Mouse (Mus musculus) urinary bladder, postnatal 36 days (tissue): ENCODE measurements around the gene Defa2.
"Not testable (repeated sequence)": the region's sequence is repeated elsewhere in the genome, so short reads cannot be mapped to it uniquely, and the experiment has no call there.

ENCODE experiments used
- DNase-seq, 2 experiments: peaks; one replicate each; pipeline ENCODE4 v3.0.0; 2022; ENCODE audit warnings: low spot score in 2 of 2, mixed read lengths in 1 of 2

The Defa2 gene

DNA sequence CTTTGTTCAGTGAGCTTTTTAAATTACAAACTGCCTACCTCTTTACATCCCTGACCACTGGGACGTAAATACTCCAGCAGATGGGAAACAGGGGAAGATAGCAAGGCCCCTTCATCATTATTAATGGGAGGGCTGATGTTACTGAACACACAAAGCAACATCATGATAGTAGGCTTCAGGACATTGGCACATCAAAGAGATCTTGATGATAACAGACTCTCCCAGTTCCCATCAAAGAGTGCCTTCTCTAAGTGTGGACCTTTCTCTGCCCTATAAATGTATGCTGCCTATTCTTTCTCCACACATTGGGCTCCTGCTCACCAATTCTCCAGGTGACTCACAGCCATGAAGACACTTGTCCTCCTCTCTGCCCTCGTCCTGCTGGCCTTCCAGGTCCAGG, at the start of gene Defa2:
Gene Defa2 (plus strand): TSS at position 301 of the 400 bp plus-strand sequence.
- not testable (repeated sequence) for DNase-seq

DNA sequence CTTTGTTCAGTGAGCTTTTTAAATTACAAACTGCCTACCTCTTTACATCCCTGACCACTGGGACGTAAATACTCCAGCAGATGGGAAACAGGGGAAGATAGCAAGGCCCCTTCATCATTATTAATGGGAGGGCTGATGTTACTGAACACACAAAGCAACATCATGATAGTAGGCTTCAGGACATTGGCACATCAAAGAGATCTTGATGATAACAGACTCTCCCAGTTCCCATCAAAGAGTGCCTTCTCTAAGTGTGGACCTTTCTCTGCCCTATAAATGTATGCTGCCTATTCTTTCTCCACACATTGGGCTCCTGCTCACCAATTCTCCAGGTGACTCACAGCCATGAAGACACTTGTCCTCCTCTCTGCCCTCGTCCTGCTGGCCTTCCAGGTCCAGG, 13.2 kb downstream of the Defa2 start, which contains the start of gene Defa33:
Gene Defa33 (plus strand): TSS at position 301 of the 400 bp plus-strand sequence.
- DNase-seq: not testable (repeated sequence)

DNA sequence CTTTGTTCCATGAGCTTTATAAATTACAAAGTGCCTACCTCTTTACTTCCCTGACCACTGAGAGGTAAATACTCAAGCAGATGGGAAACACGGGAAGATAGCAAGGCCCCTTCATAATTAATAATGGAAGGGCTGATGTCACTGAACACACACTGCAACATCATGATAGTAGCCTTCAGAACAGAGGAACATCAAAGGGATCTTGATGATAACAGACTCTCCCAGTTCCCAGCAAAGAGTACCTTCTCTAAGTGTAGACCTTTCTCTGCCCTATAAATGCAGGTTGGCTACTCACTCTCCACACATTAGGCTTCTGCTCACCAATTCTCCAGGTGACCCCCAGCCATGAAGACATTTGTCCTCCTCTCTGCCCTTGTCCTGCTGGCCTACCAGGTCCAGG, 48.8 kb downstream of the Defa2 start, which contains the start of gene Defa36:
Gene Defa36 (plus strand): TSS at position 301 of the 400 bp plus-strand sequence.
- DNase-seq: not testable (repeated sequence)
